Mouse (Mus musculus) bone marrow, adult 2 months (tissue): ENCODE measurements around the gene Gli2.

ENCODE experiments used
- CTCF ChIP-seq: fragments of 200-500 bp; IDR thresholded peaks from 2 replicates; pipeline ENCODE4 v1.5.1; 2011; ENCODE audit warnings: low read length, control low read depth; ENCODE audit not compliant: control insufficient read depth, insufficient read depth
- POLR2A ChIP-seq: fragments of 200-500 bp; IDR thresholded peaks from 2 replicates; pipeline ENCODE4 v1.6.1; 2011; ENCODE audit warnings: low read depth, mild to moderate bottlenecking, control low read depth, low read length, borderline replicate concordance; ENCODE audit not compliant: control insufficient read depth

GRCm38 (mm10) chr1:118981943-118982804 is 71.2 kb downstream of the Gli2 start:
- TF ChIP-seq CTCF: no peak
- TF ChIP-seq POLR2A: no peak
